Mouse (Mus musculus) embryonic facial prominence, embryonic 11.5 days (tissue): ENCODE data around the gene Fastk. TPM values are rescaled to one million over a fixed set of nuclear protein-coding genes. Genes with fewer than 3 reads are reported as not detected.
"Not testable (repeated sequence)": the region's sequence is repeated elsewhere in the genome, so short reads cannot be mapped to it uniquely, and the experiment has no call there.

Experiments
- ATAC-seq: fragments of 200-750 bp; cut with Nextera tagmentation; replicated peaks from 2 replicates; pipeline ENCODE4 v1.8.0; 2017; ENCODE audit warnings: low read depth; ENCODE audit not compliant: insufficient number of reproducible peaks, low FRiP score, low TSS enrichment
- DNase-seq: peaks from one replicate; pipeline ENCODE4 v3.0.0-alpha.2; 2015; ENCODE audit warnings: low spot score
- H3K27ac ChIP-seq: fragments of 300-500 bp; sonication (generic); replicated peaks from 2 replicates; pipeline ENCODE4 v1.5.1; 2014; ENCODE audit warnings: mild to moderate bottlenecking, low read depth, low read length, control low read depth
- H3K27me3 ChIP-seq: fragments of 300-500 bp; sonication (generic); 2 replicates; pipeline ENCODE4 v1.6.1; 2014; ENCODE audit warnings: mild to moderate bottlenecking, low read length, moderate library complexity, mixed read lengths; ENCODE audit not compliant: control insufficient read depth, insufficient read depth
- H3K36me3 ChIP-seq: fragments of 300-500 bp; sonication (generic); replicated peaks from 2 replicates; pipeline ENCODE4 v1.6.1; 2014; ENCODE audit warnings: low read depth, mild to moderate bottlenecking, low read length, moderate library complexity, mixed read lengths; ENCODE audit not compliant: control insufficient read depth, insufficient read depth
- H3K4me1 ChIP-seq: fragments of 300-500 bp; sonication (generic); 2 replicates; pipeline ENCODE4 v1.6.1; 2014; ENCODE audit warnings: low read length, mixed read lengths; ENCODE audit not compliant: control insufficient read depth, insufficient read depth
- H3K4me2 ChIP-seq: fragments of 300-500 bp; sonication (generic); 2 replicates; pipeline ENCODE4 v1.6.1; 2014; ENCODE audit warnings: low read depth, mild to moderate bottlenecking, control low read depth, low read length, moderate library complexity
- H3K4me3 ChIP-seq: fragments of 300-500 bp; sonication (generic); 2 replicates; pipeline ENCODE4 v1.5.1; 2014; ENCODE audit warnings: low read depth, low read length, control low read depth
- H3K9ac ChIP-seq: fragments of 300-500 bp; sonication (generic); replicated peaks from 2 replicates; pipeline ENCODE4 v1.6.1; 2014; ENCODE audit warnings: mild to moderate bottlenecking, control low read depth, low read length
- H3K9me3 ChIP-seq: fragments of 300-500 bp; sonication (generic); replicated peaks from 2 replicates; pipeline ENCODE4 v1.6.1; 2016; ENCODE audit warnings: mild to moderate bottlenecking, low read length, inconsistent platforms, mixed read lengths; ENCODE audit not compliant: control insufficient read depth
- WGBS: fragments of 180-500 bp; shearing (Covaris S2); extraction: QIAGEN DNeasy Blood & Tissue Kit; methylation state at CpG from one replicate; pipeline ENCODE4 v1.1.7; 2014; 5-methylcytosine and 5-hydroxymethylcytosine counted together
- polyA plus RNA-seq: library from polyadenylated mRNA; unstranded; fragments of >200 nt; fragmentation: Nextera tagmentation; extraction: Ambion mirVana; gene quantifications from 2 replicates; pipeline ENCODE4 v1.2.1, GENCODE M21; 2014

Fastk gene
- polyA plus RNA-seq, 1 experiment from 2014 or later: 77.8 TPM

- H3K9ac ChIP-seq: no peak overlapping the region
- no peaks in the 10 kb centered on the region; the same call in 1 of the 2 replicates for H3K4me1 ChIP-seq
- no peaks in the 10 kb centered on the region for H3K36me3 ChIP-seq
- no peaks in the 10 kb centered on the region for H3K27me3 ChIP-seq
- DNase-seq (no peak), ATAC-seq (no peak)
- 95% methylated on average over 5 of the region's 5 CpGs for WGBS
- H3K27ac ChIP-seq: no peak overlapping the region
- no peaks in the 10 kb centered on the region for H3K9me3 ChIP-seq
- no peak overlapping the region for H3K4me2 ChIP-seq
- H3K4me3 ChIP-seq: no peak overlapping the region
Measured at GRCm38 (mm10) chr5:24400911-24401605, 44.0 kb downstream of the Fastk start.

DNA sequence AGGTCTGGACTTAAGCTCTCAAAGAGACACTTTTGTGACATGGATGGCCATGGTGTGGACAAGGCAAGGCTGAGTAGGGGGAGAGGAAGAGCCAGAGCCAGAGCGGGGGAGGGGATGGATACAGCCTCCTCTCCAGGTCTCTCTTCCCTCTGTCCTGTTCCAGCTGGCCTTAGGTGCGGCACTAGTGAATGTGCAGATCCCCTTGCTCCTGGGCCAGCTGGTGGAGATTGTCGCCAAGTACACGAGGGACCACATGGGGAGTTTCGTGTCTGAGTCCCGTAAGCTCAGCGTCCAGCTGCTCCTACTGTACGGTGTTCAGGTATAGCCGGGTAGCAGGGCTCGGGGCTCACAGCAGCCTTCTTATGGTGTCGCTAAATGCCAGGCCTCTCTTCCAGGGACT lies 44.7 kb downstream of the Fastk start:
- no peaks in the 10 kb centered on the region for H3K36me3 ChIP-seq

DNA sequence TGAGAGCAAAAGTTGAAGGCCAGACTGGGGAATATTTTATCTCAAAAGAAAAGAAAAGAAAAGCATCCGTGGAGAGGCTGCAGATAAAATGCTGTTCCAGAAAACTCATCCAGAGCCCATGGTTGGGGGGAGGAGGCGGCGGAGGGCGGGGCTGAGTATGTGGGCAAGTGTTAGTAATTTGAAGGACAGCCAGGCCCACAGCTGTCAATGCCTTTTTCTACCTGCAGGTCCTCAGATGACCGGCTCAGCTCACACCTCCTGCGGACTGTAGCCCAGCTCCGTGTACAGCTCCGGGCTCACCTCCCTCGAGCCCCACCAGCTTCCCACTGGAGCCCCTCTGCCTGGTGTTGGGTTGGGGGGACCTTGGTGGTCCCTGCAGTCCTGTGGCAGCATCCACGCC lies 45.4 kb downstream of the Fastk start:
- Histone ChIP-seq H3K4me2 (no peak overlapping the region), H3K4me1 (no peaks in the 10 kb centered on the region; the same call in 1 of the 2 replicates), H3K27ac (no peak overlapping the region), H3K4me3 (no peak overlapping the region), H3K9me3 (no peaks in the 10 kb centered on the region), H3K27me3 (no peaks in the 10 kb centered on the region), H3K36me3 (no peaks in the 10 kb centered on the region), H3K9ac (no peak overlapping the region)
- no peak for DNase-seq
- 80% methylated on average over 10 of the region's 10 CpGs for WGBS
- 0 out of 2 replicates have a peak, but pooled peaks have one; percentile 11 for ATAC-seq

More for the DNA sequence above, 44.7 kb downstream of the Fastk start:
- H3K4me1 ChIP-seq: no peaks in the 10 kb centered on the region; the same call in 1 of the 2 replicates
- H3K9ac ChIP-seq: no peak overlapping the region
- H3K27ac ChIP-seq: no peak overlapping the region
- ATAC-seq (0 out of 2 replicates have a peak, but pooled peaks have one; percentile 16), DNase-seq (no peak)
- H3K9me3 ChIP-seq: no peaks in the 10 kb centered on the region
- H3K27me3 ChIP-seq: no peaks in the 10 kb centered on the region
- H3K4me2 ChIP-seq: no peak overlapping the region
- WGBS: 83% methylated on average over 11 of the region's 11 CpGs
- H3K4me3 ChIP-seq: no peak overlapping the region

DNA sequence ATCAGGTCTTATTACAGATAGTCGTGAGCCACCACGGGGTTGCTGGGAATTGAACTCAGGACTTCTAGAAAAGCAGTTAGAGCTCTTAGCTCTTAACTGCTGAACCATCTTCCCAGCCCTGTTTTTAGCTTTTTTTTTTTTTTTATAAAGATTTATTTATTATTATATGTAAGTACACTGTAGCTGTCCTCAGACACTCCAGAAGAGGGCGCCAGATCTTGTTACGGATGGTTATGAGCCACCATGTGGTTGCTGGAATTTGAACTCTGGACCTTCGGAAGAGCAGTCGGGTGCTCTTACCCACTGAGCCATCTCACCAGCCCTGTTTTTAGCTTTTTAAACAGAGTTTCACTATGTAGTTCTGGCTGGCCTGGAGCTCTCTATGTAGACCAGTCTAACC lies 48.8 kb downstream of the Fastk start:
- not testable (repeated sequence) for H3K4me2 ChIP-seq, H3K4me1 ChIP-seq, ATAC-seq, DNase-seq, H3K9me3 ChIP-seq, H3K9ac ChIP-seq, H3K27ac ChIP-seq, H3K4me3 ChIP-seq, H3K27me3 ChIP-seq, H3K36me3 ChIP-seq
- WGBS: 89% methylated on average over 6 of the region's 6 CpGs

DNA sequence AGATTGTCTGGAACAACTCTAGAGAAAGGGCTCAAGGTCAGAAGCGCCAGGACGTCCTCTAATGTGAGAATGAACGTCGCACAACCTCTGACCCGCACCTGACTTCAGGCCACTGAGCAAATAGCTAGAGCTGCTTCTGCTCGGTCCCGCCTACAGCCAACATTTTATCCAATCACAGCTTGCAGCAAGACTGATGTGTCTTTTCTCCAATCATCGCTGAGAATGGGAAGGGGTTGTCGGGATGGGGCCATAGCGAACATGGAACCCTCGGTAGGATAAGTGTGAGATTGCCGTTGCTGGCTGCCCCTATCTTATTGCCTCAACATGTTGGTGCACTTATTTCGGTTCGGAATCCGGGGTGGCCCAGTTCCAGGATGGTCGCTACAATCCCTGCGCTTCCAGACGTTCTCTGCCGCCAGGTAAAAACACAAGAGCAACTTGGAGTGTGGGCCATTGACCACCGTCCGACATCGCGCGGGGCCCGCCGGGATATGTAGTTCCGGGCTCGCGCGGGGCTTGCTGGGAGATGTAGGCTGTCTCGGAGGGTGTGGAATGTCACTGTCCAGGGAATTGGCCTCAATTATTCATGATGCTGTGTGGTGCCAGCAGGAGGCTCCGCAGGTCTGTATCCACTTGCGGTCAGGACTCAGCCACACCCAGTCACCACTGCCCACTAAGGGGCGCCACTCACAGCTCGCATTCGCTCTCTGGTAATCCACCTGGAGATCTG lies 50.8 kb downstream of the Fastk start:
- H3K9me3 ChIP-seq: no peaks in the 10 kb centered on the region
- no peaks in the 10 kb centered on the region for H3K4me1 ChIP-seq
- no peak overlapping the region for H3K27ac ChIP-seq
- H3K4me3 ChIP-seq: peak overlapping the region; percentile 49
- no peaks in the 10 kb centered on the region for H3K27me3 ChIP-seq
- H3K36me3 ChIP-seq: no peaks in the 10 kb centered on the region
- 1% methylated on average over 36 of the region's 36 CpGs for WGBS
- peak; percentile 94 for DNase-seq
- peak; percentile 94 for ATAC-seq
- peak overlapping the region; percentile 59 for H3K9ac ChIP-seq
- peak overlapping the region; percentile 50 for H3K4me2 ChIP-seq

DNA sequence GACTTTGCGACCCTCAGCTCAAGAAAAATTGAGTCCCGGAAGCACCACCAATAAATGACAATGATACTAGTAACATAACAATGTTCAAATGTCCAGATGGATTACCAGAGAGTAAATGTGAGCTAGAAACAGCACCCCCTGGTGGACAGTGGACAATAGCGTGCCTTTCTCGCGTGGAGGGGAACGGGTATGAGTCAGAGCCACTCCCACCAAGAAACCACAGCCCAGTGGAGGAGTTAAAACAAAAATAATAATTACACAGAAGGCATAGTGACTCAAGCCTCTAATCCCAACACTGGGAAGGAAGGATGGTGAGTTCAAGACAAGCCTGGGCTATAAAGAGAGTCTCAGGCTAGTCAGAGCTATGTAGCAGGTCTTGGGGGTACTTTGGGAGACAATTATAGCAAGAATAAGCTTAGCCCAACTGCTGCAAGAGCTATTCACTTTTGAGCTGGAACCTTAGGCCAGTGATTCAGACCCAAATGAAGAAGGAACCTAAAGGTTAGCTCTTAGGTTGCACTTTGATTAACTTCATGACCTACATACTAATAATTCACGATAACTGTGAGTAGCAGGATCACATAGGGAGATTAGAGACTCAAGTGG lies 51.6 kb downstream of the Fastk start, which contains the start of gene Abcb8:
TSS of gene Abcb8 (plus strand) at position 272 of the 606 bp plus-strand sequence.
- Histone ChIP-seq H3K27me3 (no peaks in the 10 kb centered on the region), H3K9me3 (no peaks in the 10 kb centered on the region), H3K27ac (no peak within 1 kb of the TSS), H3K4me1 (no peaks in the 10 kb centered on the region), H3K36me3 (no peaks in the 10 kb centered on the region), H3K9ac (peak within 1 kb of the TSS; percentile 59), H3K4me3 (peak within 1 kb of the TSS; percentile 49), H3K4me2 (peak within 1 kb of the TSS; percentile 50)
- DNase-seq (peak; percentile 87), ATAC-seq (no peak)
- WGBS: 20% methylated on average over 7 of the region's 7 CpGs

DNA sequence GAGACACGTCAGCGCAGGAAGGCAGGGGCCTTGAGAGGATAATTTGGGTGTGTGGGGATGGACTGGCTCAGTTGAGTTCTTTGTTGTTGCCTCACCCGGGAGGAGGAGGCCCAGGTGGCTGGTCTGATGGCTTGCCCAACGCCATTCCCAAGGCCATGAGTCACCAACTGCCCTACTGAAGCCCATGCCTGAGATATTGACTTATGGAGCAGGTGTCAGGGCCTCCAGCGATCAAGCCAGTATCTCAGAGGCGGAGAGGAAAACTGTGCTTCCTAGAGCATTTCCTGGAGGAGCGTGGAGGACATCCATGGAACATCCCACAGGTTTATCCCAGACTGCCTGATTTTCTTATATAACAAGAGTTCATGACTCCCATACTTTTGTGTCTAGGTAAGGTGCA lies 52.4 kb downstream of the Fastk start:
- WGBS: 75% methylated on average over 7 of the region's 7 CpGs
- Histone ChIP-seq H3K9me3 (no peaks in the 10 kb centered on the region), H3K27ac (no peak overlapping the region), H3K4me2 (no peak overlapping the region), H3K4me3 (no peak overlapping the region), H3K27me3 (peaks cover 6% of the 10 kb centered on the region), H3K4me1 (peaks cover 3% of the 10 kb centered on the region; the same call in 1 of the 2 replicates), H3K9ac (no peak overlapping the region), H3K36me3 (no peaks in the 10 kb centered on the region)
- no peak for DNase-seq
- no peak for ATAC-seq
